Mouse (Mus musculus): ENCODE results near the gene Six3. TPM values are rescaled to one million over a fixed set of nuclear protein-coding genes. Genes with fewer than 3 reads are reported as not detected.

Six3 gene
- total RNA-seq, 2 experiments from 2014 or later: 1.5 to 1.7 TPM

GRCm38 (mm10) chr17:85611521-85612515 lies 1.6 kb upstream of the Six3 start:
- DNase-seq (ENCODE audit: low spot score in 2 of 2): no peak

GRCm38 (mm10) chr17:85612526-85613265 lies 712 bp upstream of the Six3 start:
- DNase-seq (ENCODE audit: low spot score in 2 of 2): no peak

- no peak for DNase-seq (ENCODE audit: low spot score in 2 of 2)
Observed at GRCm38 (mm10) chr17:85614011-85614721, 758 bp downstream of the Six3 start.

GRCm38 (mm10) chr17:85614722-85615331 lies 1.4 kb downstream of the Six3 start:
- DNase-seq (ENCODE audit: low spot score in 2 of 2): no peak

GRCm38 (mm10) chr17:85615586-85615985 lies 2.2 kb downstream of the Six3 start:
- no peak for DNase-seq (ENCODE audit: low spot score in 2 of 2)

- no peak for DNase-seq (ENCODE audit: low spot score in 2 of 2)
Observed at GRCm38 (mm10) chr17:85616526-85617500, 3.4 kb downstream of the Six3 start.

GRCm38 (mm10) chr17:85617566-85618358 lies 4.4 kb downstream of the Six3 start:
- no peak for DNase-seq (ENCODE audit: low spot score in 2 of 2)

- DNase-seq (ENCODE audit: low spot score in 2 of 2): no peak
Observed at GRCm38 (mm10) chr17:85618359-85619112, 5.1 kb downstream of the Six3 start.

- no peak for DNase-seq (ENCODE audit: low spot score in 2 of 2)
Observed at GRCm38 (mm10) chr17:85619113-85620085, 6.0 kb downstream of the Six3 start.

- no peak for DNase-seq (ENCODE audit: low spot score in 2 of 2)
Observed at GRCm38 (mm10) chr17:85620086-85620481, 6.7 kb downstream of the Six3 start.

GRCm38 (mm10) chr17:85620680-85621504 lies 7.5 kb downstream of the Six3 start:
- DNase-seq (ENCODE audit: low spot score in 2 of 2): peak; percentile 36 to 71

- no peak for DNase-seq (ENCODE audit: low spot score in 2 of 2)
Observed at GRCm38 (mm10) chr17:85621505-85622310, 8.3 kb downstream of the Six3 start.

- no peak for DNase-seq (ENCODE audit: low spot score in 2 of 2)
Observed at GRCm38 (mm10) chr17:85622493-85623157, 9.2 kb downstream of the Six3 start.

- no peak for DNase-seq (ENCODE audit: low spot score in 2 of 2)
Observed at GRCm38 (mm10) chr17:85623161-85624050, 10.0 kb downstream of the Six3 start.

Data from layer of hippocampus, postnatal 14 days (tissue).